Mouse (Mus musculus) layer of hippocampus, postnatal 10 days (tissue): ENCODE measurements around the gene Micall1. TPM values are rescaled to one million over a fixed set of nuclear protein-coding genes. Genes with fewer than 3 reads are reported as not detected.

Source experiments
- DNase-seq, 2 experiments: peaks; one replicate each; pipeline ENCODE4 v3.0.0; 2021; ENCODE audit warnings: low spot score in 2 of 2
- total RNA-seq, 2 experiments: library from RNA; stranded (reverse); gene quantifications; 2 replicates each; pipeline ENCODE4 v1.2.3; 2021

Micall1 gene
- total RNA-seq, 2 experiments from 2014 or later = 30.4 to 33.0 TPM

GRCm38 (mm10) chr15:79128208-79128607 is 19.5 kb downstream of the Micall1 start:
- DNase-seq = no peak

DNA sequence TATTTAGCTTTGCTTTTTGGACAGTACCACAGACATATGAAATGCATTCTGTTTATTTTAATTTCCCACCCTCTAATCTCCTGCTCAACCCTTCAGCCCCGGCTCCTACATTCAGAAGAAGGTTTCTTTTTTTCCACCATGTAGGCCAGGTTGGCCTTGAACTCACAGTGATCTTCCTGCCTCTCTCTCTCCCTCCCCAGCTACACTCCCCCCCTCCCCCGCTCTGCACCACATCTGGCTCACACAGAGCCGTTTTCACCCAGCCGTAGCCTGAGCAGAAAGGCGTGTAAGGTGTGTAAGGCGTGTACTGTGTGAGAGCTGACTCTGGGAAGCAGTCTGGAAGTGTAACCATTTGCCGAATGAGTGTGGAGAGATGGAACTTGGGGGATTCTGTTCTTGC is 20.6 kb downstream of the Micall1 start:
- no peak for DNase-seq

GRCm38 (mm10) chr15:79130782-79131181 is 22.1 kb downstream of the Micall1 start:
- DNase-seq = no peak

DNA sequence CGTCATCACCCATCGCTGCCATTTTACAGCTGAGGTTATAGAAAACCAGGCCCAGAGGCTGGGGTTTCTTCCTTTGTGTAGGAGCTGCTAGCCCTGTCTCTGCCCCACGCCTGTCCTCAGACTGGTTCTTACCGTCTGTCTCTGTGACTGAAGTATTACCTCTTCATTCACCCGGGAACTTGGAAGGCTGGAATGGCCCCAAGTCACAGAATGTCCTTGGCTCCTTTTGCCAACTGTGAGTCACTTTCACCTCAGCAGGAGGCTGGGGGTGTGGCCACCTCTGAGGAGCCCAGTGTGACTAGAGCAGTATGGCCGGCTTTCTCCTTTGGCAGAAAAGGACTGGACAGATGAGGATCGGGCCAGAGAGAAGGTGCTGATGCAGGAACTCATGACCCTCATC is 22.7 kb downstream of the Micall1 start:
- no peak for DNase-seq

DNA sequence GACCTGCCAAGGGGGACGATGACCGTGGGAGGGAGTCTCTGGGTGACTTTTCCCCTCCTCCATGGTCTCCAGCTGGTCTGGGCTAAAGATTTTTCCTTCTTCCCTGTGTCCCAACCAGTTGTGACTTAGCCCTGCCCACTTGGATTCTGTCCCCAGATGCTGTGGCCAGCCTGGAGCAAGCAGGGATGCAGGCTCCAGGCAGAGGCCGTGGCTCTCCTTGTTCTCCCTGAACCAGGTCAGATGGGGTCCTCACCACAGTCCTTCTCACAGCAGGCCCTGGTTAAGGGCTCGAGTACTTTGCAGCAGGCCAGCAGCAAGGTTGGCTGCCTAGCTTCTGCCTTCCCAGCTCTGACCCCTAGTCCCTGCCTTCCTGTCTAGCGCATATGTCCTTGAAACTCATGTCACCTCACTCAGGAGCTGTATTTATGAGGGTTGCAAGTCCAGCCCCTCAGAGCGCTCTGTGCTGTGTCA is 24.5 kb downstream of the Micall1 start:
- DNase-seq = no peak

DNA sequence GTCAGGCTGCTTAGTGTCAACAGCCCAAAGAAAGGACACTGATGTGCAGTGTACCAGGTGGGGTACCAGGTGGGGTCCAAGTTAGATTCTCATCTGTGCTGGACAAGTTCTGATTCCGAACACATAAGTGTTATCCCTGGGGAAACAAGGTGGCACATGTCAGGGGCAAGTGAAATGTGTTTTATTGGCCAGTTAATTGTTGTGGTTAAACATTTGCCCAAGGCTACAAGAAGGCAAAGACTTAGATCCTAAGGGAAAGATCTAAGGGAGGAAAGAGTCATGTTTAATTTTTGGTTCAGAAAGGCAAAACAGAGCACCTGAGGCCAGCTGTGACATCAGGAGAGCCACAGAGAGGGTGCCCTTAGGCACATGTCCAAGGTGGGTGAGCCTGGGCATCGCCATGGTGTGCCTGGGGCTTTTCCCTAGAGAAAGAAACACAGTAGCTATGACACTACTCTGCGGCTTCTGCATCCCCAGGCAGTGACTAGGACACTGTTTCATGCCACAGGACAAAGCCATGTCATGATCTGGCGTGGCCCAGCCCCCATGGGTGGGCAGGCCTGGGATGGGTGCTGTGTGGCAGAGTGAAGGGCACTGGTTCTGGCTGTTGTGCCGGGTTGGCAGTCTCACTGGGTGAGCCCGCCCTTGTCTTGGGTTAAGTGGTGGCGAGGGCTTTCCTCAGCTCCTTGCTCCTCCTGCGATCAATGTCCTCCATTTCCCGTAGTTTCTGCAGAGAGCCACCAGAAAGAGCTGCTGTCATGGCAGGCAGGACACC is 26.0 kb downstream of the Micall1 start:
- no peak for DNase-seq

DNA sequence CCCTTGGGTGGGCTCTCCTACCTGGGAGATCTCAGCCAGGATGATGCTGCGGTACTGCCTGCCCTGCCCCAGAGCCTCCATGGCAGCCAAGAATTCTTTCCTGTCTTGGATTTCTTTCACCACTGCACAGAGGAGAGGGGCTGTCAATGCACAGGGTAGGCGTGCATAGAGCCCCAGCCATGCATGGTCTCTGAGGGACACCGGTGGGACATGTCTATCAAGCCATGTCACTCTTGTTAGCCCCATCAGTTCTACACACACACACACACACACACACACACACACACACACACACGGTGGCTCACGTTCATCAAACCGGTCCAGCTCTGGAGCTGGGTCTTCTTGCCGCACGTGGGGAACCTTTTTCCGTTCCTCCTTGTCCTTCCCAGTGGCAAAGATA is 26.6 kb downstream of the Micall1 start:
- no peak for DNase-seq

DNA sequence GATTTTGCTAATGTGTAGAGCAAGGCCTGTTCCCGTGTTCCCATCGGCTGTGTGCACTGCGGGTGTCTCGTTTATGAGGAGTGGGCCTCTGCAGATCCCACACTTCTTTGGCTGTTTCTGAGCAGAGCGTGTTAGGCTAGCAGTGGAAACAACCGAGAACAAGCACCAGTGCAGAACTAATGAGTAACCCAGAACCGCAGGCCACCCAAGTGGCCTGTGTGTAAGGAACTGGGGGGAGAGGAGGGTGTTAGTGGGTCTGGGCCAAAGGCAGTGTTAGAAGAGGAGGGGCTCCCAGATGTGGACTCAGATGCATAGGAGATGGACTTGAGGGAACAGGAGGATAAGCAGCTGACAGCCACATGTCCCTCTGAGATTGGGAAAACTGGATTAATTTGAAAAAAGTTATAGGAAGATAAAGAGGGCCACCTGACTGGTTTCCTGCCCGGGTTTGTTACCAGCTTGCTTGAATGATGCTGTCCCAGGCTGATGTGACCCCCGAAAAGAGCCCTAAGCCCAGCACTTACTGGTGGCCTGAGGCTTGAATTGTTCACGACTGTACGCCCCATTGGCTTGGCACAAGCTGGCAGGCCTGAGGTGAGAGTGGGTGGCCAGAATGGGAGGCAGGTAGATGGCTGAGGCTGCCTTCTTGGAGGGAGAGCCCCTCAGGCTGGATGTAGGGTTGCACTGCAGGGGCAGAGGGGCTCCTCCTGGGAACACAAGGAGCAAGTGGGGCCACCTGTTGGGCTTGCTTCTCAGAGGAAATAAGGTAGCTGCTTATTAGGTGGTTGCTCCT is 27.3 kb downstream of the Micall1 start:
- DNase-seq = no peak

DNA sequence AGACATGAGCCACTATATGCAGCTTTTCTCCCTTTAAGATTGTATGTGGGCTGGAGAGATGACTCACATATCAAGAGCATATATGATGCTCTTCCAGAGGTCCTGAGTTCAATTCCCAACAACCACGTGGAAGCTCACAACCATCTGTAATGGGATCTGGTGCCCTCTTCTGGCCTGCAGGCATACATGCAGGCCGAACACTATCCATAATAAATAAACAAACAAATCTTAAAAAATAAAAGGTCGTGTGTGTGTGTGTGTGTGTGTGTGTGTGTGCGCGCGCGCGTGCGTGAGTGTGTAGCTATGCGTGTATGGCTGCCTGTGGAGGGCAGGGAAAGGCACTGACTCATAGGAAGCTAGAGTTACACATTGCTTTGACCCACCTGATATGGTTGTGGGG is 30.9 kb downstream of the Micall1 start:
- no peak for DNase-seq

DNA sequence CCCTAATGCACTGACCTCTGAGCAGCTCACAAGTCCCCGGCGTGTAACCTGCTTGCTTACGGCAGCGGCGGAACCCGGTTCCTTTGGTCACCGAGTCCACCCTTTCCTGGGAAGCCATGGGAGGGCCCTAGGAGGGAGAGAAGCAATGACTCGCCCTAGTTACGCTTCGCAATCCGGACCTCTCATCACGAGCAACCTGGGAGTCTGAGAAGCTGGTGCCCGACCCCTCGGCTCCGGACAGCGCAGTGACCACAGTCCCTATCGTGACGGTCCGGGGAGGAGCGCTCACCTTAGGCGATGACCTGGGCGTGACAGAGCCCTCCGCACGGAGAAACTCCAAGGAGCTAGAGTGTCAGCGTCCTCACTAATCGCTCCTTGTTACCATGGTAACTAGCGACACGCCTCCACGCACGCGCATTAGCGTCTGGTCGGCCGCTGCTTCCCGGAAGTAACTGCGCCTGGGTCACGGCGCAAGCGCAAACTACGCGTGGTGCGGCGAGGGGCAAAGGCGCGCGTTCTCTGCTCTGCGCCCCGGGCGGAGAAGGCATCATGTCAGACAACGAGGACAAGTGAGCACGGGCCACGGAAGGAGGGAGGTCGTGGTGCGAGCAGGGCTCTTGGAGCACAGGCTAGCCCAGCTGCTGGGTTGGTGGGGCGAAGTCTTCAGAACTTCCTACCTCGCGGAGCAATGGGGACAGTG is 32.3 kb downstream of the Micall1 start, which contains the start of the genes Polr2f and 1700088E04Rik:
Gene Polr2f (plus strand): TSS at position 144 of the 700 bp plus-strand sequence.
Gene 1700088E04Rik (minus strand): TSS at position 388 of the 700 bp plus-strand sequence.
- DNase-seq = peak; percentile 94 to 96

DNA sequence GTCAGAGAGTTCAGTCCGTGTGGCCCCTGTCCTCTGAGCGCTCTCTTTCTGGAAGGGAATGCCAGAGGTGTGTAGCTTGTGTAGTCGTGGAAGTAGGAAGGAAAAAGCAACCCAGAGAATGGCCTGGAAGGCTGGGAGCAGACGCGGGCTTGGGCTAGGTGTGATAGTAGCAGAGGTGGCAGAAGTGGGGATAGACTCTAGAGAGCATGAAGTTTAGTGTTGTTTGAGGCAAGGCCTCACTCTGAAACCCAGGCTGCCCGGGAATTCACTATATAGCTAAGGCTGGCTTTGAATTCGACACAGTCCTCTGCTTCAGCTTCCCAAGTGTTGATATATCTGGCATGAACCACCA is 32.8 kb downstream of the Micall1 start:
- DNase-seq = no peak

DNA sequence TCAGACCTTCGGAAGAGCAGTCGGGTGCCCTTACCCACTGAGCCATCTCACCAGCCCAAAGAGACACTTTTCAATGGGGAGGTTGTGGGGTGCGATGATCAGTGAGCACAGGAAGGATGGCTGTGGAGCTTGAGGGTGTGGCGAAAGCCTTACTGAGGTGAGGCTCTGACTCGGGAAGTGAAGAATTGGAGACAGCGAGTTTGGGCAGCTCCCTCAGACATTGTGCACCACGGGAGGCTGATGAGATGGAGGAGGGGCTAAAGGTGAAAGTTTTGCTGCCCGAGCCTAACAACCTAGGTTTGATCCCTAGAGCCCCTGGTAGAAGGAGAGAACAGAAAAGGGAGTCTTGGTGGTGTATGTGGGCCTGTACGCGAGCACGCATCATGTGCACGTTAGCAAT is 34.6 kb downstream of the Micall1 start:
- DNase-seq = no peak

DNA sequence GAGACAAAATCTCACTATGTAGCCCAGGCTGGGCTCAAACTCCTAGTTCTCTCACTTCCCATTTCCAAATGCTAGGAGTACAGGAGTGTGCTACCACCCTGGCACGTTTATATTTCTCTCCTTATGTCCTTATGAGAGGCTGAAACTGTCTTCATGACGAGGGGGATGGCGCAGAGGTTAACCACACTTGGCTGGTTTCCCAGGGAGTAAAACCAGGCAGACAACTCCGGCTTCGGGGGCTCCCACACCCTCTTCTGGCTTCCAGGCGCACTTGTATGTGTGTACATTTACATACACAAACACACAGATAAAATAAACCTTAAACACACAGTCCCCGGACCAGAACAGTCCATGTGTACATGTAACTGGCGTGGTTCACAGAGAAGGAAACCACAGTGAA is 35.3 kb downstream of the Micall1 start:
- DNase-seq = no peak

GRCm38 (mm10) chr15:79145522-79145921 is 36.8 kb downstream of the Micall1 start:
- no peak for DNase-seq

GRCm38 (mm10) chr15:79148533-79148932 is 39.8 kb downstream of the Micall1 start:
- peak; percentile 90 to 91 for DNase-seq

DNA sequence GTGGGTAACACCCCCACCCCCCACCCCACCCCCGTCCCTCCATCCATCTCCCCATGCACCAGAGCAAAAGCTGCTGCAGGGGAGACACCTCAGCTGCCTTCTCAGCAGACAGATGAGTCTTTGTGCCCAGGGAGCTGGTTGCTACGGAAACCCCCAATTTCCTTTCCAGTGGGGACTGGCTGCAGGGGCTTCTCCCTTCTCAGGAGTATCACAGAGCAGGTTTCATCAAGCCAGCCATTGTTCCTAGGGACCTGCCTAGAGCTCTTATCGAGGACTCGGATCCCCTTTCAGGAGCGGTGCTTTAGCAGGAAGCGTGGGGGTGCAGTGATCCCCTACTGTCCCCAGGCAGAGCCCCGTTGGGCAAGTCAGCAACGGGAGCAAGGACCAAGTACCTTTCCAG is 43.2 kb downstream of the Micall1 start:
- DNase-seq = peak; percentile 43 to 50

- no peak for DNase-seq
Measured at GRCm38 (mm10) chr15:79152709-79153108, 44.0 kb downstream of the Micall1 start.

DNA sequence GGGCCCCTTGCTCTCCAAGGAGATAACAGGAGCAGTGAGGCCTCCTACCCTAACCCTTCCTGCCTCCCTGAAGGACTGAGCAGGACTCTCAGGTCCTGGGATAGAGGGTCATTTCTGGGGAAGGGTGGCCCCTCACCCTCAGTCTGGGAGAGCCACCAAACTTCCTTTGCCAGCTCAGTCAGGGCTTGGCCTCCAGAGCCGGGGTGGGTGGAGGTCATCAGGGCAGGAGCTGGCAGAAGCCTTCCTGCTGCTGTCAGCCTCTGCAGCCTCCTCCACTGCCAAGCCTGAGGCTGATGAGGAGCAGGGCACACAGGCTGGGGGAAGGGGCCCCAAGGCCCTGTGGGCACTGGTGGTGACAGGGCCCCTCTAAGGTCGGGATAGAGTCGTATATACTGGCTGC is 46.9 kb downstream of the Micall1 start:
- no peak for DNase-seq

GRCm38 (mm10) chr15:79162301-79162700 is 53.6 kb downstream of the Micall1 start:
- no peak for DNase-seq

GRCm38 (mm10) chr15:79162822-79163221 is 54.1 kb downstream of the Micall1 start:
- DNase-seq = no peak

- DNase-seq = no peak
Measured at GRCm38 (mm10) chr15:79164251-79164650, 55.6 kb downstream of the Micall1 start.

GRCm38 (mm10) chr15:79165140-79165539 is 56.4 kb downstream of the Micall1 start, which contains the start of gene Sox10:
TSS of gene Sox10 (minus strand) at chr15:79165240.
- no peak for DNase-seq
